In genomic region chr14:77280893-77281292, GRCm38 (mm10) we compare ENCODE assay signal across 27 mouse cellular contexts.
DNase-seq lines count a peak whose midpoint lies in the region; ATAC-seq lines count a peak whose summit lies in the region.
"Had no signal": no experiment of that assay in that cellular context is flagged by ENCODE, and none has a peak within 500 bp of the region (broad histone marks: within the 10 kb centered on the region; RNA-seq: fewer than 3 reads in every experiment).

No protein-coding gene starts in this region.

- no peaks in the 10 kb centered on the region for H3K27me3 ChIP-seq in forebrain, embryonic 11.5 days (ENCODE audit: control insufficient read depth, insufficient read depth, low read length)
- no peaks in the 10 kb centered on the region for H3K27me3 ChIP-seq in forebrain, embryonic 16.5 days (replicated peaks; ENCODE audit: control insufficient read depth, insufficient read depth, low read length)
- no peaks in the 10 kb centered on the region for H3K27me3 ChIP-seq in intestine, embryonic 14.5 days (replicated peaks; ENCODE audit: control insufficient read depth, insufficient read depth, low read length)
- H3K27me3 ChIP-seq in intestine, embryonic 16.5 days (replicated peaks; ENCODE audit: control insufficient read depth, insufficient read depth, low read length), result no peaks in the 10 kb centered on the region
- H3K27me3 ChIP-seq: CH12.LX; embryonic facial prominence, embryonic 13.5 days; embryonic facial prominence, embryonic 15.5 days; forebrain, embryonic 13.5 days; forebrain, embryonic 15.5 days; Patski had no signal

- no peaks in the 10 kb centered on the region for H3K36me3 ChIP-seq in forebrain, embryonic 11.5 days (ENCODE audit: control insufficient read depth, insufficient read depth, low read length)
- no peaks in the 10 kb centered on the region for H3K36me3 ChIP-seq in forebrain, embryonic 16.5 days (ENCODE audit: control insufficient read depth, insufficient read depth)
- H3K36me3 ChIP-seq in intestine, embryonic 14.5 days (ENCODE audit: control insufficient read depth, insufficient read depth, low read length), result no peaks in the 10 kb centered on the region
- no peaks in the 10 kb centered on the region for H3K36me3 ChIP-seq in intestine, embryonic 16.5 days (ENCODE audit: control insufficient read depth, insufficient read depth, low read length)
- H3K36me3 ChIP-seq: embryonic facial prominence, embryonic 13.5 days; embryonic facial prominence, embryonic 15.5 days; forebrain, embryonic 10.5 days; forebrain, embryonic 15.5 days; G1E had no signal

- no peak overlapping the region for H3K4me3 ChIP-seq in forebrain, embryonic 11.5 days (ENCODE audit: low read depth, low read length)
- no peak overlapping the region for H3K4me3 ChIP-seq in forebrain, embryonic 16.5 days (replicated peaks; ENCODE audit: low read length)
- no peak overlapping the region for H3K4me3 ChIP-seq in intestine, embryonic 14.5 days (ENCODE audit: low read depth, low read length)
- no peak overlapping the region for H3K4me3 ChIP-seq in intestine, embryonic 16.5 days (ENCODE audit: low read length)
- H3K4me3 ChIP-seq: embryonic facial prominence, embryonic 13.5 days; embryonic facial prominence, embryonic 15.5 days; erythroblast, embryonic 14.5 days; forebrain, embryonic 10.5 days; forebrain, embryonic 13.5 days; forebrain, embryonic 15.5 days had no signal

- DNase-seq in forebrain, embryonic 11.5 days (ENCODE audit: low spot score), result peak; percentile 14
- DNase-seq in intestine, embryonic 14.5 days (ENCODE audit: low spot score), result no peak
- peak; percentile 7 for DNase-seq in large intestine, adult 2 months (ENCODE audit: low read depth, low spot score)
- DNase-seq in urinary bladder, adult 2 months (ENCODE audit: low spot score), result no peak
- DNase-seq in thymus, postnatal 0 days (ENCODE audit: low spot score), result no peak
- DNase-seq: adrenal gland, adult 8-10 months; adrenal gland, postnatal 14 days; adrenal gland, postnatal 36 days; B cell, adult 2 months; cerebellum, adult 11-12 months; cerebellum, adult 2 months; cerebellum, adult 9-10 months; cerebellum, postnatal 10 days; cerebellum, postnatal 25 days; embryo, embryonic 11 days had no signal

- H3K9ac ChIP-seq in forebrain, embryonic 11.5 days (ENCODE audit: low read length), result no peak overlapping the region
- H3K9ac ChIP-seq in forebrain, embryonic 16.5 days (replicated peaks; ENCODE audit: low read depth, low read length), result no peak overlapping the region
- no peak overlapping the region for H3K9ac ChIP-seq in intestine, embryonic 14.5 days (ENCODE audit: low read length)
- H3K9ac ChIP-seq in intestine, embryonic 16.5 days (ENCODE audit: low read depth, low read length), result no peak overlapping the region
- H3K9ac ChIP-seq: embryonic facial prominence, embryonic 13.5 days; embryonic facial prominence, embryonic 15.5 days; forebrain, embryonic 13.5 days; forebrain, embryonic 15.5 days had no signal

- no peaks in the 10 kb centered on the region for H3K9me3 ChIP-seq in forebrain, embryonic 11.5 days (ENCODE audit: control insufficient read depth, low read length)
- no peaks in the 10 kb centered on the region for H3K9me3 ChIP-seq in forebrain, embryonic 16.5 days (ENCODE audit: control insufficient read depth, low read length)
- H3K9me3 ChIP-seq in intestine, embryonic 14.5 days (ENCODE audit: control insufficient read depth, low read length), result no peaks in the 10 kb centered on the region
- no peaks in the 10 kb centered on the region for H3K9me3 ChIP-seq in intestine, embryonic 16.5 days (ENCODE audit: control insufficient read depth, low read length)
- H3K9me3 ChIP-seq: embryonic facial prominence, embryonic 13.5 days; embryonic facial prominence, embryonic 15.5 days; forebrain, embryonic 10.5 days; forebrain, embryonic 13.5 days; forebrain, embryonic 15.5 days had no signal

- no peak for ATAC-seq in forebrain, embryonic 11.5 days (replicated peaks; ENCODE audit: low FRiP score)
- ATAC-seq in forebrain, embryonic 16.5 days, result no peak
- ATAC-seq in intestine, embryonic 14.5 days (replicated peaks; ENCODE audit: low FRiP score, low TSS enrichment, low read depth), result peak; percentile 60; the same call in 1 of the 2 replicates
- peak; percentile 97 for ATAC-seq in intestine, embryonic 16.5 days
- ATAC-seq: CD4-positive, CD25-positive, alpha-beta regulatory T cell, adult 4 months; forebrain, embryonic 13.5 days; forebrain, embryonic 15.5 days; Patski had no signal

- no peak overlapping the region for H3K4me2 ChIP-seq in forebrain, embryonic 11.5 days (ENCODE audit: low read depth, low read length, severe bottlenecking)
- H3K4me2 ChIP-seq in forebrain, embryonic 16.5 days (ENCODE audit: low read length), result no peak overlapping the region
- no peak overlapping the region for H3K4me2 ChIP-seq in intestine, embryonic 14.5 days (ENCODE audit: low read length)
- no peak overlapping the region for H3K4me2 ChIP-seq in intestine, embryonic 16.5 days (ENCODE audit: low read depth, low read length)
- H3K4me2 ChIP-seq: embryonic facial prominence, embryonic 13.5 days; embryonic facial prominence, embryonic 15.5 days; forebrain, embryonic 13.5 days; forebrain, embryonic 15.5 days had no signal

- H3K27ac ChIP-seq in forebrain, embryonic 11.5 days (ENCODE audit: low read depth, low read length), result no peak overlapping the region
- H3K27ac ChIP-seq in forebrain, embryonic 16.5 days (ENCODE audit: low read length), result no peak overlapping the region
- H3K27ac ChIP-seq in intestine, embryonic 14.5 days (ENCODE audit: low read depth), result no peak overlapping the region
- H3K27ac ChIP-seq in intestine, embryonic 16.5 days (ENCODE audit: low read length), result no peak overlapping the region
- H3K27ac ChIP-seq: embryonic facial prominence, embryonic 13.5 days; embryonic facial prominence, embryonic 15.5 days; forebrain, embryonic 10.5 days; forebrain, embryonic 13.5 days; forebrain, embryonic 15.5 days had no signal

- 82% methylated on average over 7 of the region's 7 CpGs for WGBS in forebrain, embryonic 11.5 days
- WGBS in forebrain, embryonic 16.5 days, result 87% methylated on average over 7 of the region's 7 CpGs
- 60% methylated on average over 7 of the region's 7 CpGs for WGBS in intestine, embryonic 14.5 days
- 60% methylated on average over 7 of the region's 7 CpGs for WGBS in intestine, embryonic 16.5 days
- WGBS in large intestine, adult 2 months, result 30% methylated on average over 7 of the region's 7 CpGs

- H3K4me1 ChIP-seq in forebrain, embryonic 11.5 days (replicated peaks; ENCODE audit: control insufficient read depth, insufficient read depth, low read length), result no peaks in the 10 kb centered on the region
- no peaks in the 10 kb centered on the region; the same call in 1 of the 2 replicates for H3K4me1 ChIP-seq in forebrain, embryonic 16.5 days (replicated peaks; ENCODE audit: control insufficient read depth, insufficient read depth, low read length)
- no peaks in the 10 kb centered on the region for H3K4me1 ChIP-seq in intestine, embryonic 14.5 days (replicated peaks; ENCODE audit: control insufficient read depth, insufficient read depth, low read length)
- no peaks in the 10 kb centered on the region for H3K4me1 ChIP-seq in intestine, embryonic 16.5 days (ENCODE audit: control insufficient read depth, insufficient read depth, low read length)
- H3K4me1 ChIP-seq: embryonic facial prominence, embryonic 15.5 days; forebrain, embryonic 10.5 days; forebrain, embryonic 15.5 days had no signal

Comparison
In these comparisons a context has a peak if more than half of its experiments do, and no peak if none do; other contexts are left out.
1. ATAC-seq: peak in intestine, embryonic 14.5 days (single experiment) and intestine, embryonic 16.5 days (single experiment); none in forebrain, embryonic 11.5 days (single experiment) and forebrain, embryonic 16.5 days (single experiment).
2. DNase-seq: peak in forebrain, embryonic 11.5 days (single experiment) and large intestine, adult 2 months (single experiment); none in intestine, embryonic 14.5 days (single experiment), urinary bladder, adult 2 months (single experiment) and thymus, postnatal 0 days (single experiment).